Mouse (Mus musculus): ENCODE data around the gene Ccdc180. TPM values are rescaled to one million over a fixed set of nuclear protein-coding genes. Genes with fewer than 3 reads are reported as not detected.

Ccdc180 gene
- polyA plus RNA-seq, 1 experiment, result 0.42 TPM

DNA sequence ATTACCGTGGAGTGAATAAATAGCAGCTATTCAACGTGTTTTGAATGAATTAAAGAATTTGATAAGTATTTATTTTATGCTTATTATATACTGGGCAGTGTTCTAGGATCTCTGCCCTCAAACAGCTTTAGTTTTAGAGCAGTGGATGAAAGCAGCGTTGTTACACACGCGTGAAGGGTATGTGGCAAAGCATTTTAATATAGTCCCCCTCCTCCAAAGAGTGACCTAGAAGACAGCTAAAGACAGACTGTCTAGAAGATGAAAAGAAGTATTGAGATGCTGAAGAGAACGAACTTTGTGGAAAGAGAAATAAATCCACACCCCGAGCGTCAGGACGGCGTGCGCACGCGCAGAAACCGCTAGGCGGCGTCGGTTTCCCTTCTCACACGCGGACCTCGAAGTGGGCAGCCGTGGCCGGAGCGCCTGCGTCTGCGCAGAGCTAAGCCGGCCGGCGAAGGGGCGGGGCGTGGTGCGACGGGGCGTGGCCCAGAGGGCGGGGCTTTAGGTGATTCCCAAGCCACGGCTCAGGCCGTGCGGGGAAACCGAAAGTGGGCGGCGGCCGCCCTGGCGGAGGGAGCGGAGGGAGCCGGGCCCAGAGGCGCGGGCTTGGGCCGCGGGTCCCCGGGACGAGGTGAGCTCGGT lies 81.8 kb downstream of the Ccdc180 start:
- peak; percentile 36 for DNase-seq (ENCODE audit: low read depth)

DNA sequence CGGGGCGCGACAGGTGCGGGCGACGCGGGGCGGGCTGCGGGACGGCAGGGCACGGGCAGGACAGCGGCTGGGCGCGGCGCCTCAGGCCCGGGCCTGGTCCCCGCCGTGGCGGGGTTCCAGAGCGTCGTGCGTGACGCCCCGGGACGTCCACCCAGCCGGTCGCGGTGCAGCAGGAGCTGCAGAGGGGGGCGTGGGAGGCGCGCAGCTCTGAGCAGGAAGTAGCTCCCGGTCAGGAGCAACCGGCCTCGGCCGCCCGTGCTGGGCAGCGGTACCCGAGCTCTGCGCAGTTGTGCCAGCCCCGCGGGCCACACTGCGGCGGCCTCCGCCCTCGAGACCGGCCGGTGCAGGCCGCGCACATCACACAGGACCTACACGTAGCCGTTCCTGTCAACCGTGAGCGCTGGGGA lies 82.3 kb downstream of the Ccdc180 start:
- DNase-seq (ENCODE audit: low read depth), result no peak

DNA sequence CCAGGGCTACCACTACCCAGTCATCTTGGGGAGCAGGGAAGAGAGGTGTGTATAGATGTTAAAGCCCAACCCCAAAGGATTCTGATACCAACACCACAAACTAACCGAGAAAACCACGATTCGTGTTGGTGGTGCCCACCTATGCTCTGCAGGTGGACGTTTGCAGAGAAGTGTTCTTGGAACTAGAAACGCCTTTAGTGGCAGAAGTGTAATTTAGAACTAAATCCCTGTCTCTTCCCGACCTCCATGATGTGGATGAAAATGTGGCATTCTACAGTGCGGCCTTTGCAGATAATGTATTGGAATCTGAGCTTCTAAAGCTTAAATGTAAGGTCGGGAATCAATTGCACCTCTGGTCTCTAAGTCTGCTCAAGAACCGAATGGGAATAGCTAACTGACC lies 82.8 kb downstream of the Ccdc180 start:
- DNase-seq (ENCODE audit: low read depth), result no peak

DNA sequence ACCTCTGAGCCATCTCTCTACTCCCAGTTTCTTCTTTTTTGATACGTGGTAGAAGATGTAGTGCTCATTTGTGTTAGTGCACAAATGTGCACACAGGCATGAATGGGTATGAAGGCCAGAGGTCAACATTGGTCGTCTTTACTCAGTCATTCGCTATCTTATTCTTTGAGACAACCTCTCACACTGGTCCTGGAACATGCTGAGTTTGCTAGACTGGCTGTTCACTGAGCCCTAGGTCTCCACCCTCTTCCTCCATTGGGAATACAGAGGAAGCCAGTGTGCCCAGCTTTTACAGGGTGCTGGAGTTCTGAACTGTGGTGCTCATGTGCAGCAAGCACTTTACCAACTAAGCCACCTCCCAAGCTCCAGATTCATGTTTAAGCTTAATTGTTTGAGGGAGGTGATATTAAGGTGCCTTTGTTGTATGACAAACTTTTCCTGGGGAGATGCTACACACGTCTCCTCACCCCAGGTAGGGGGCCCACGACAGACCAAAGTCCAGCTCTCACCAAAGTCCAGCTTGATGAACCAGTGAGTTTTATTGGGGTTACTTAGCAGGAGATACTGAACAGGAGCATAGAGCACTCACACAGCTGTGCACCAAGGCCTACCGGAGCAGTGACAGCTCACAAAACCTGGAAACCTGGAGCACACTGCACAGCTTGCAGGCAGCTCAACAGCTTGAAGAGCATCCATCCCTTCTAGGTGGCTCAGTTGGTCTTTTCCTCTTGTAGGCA lies 87.0 kb downstream of the Ccdc180 start:
- no peak for DNase-seq (ENCODE audit: low read depth)

DNA sequence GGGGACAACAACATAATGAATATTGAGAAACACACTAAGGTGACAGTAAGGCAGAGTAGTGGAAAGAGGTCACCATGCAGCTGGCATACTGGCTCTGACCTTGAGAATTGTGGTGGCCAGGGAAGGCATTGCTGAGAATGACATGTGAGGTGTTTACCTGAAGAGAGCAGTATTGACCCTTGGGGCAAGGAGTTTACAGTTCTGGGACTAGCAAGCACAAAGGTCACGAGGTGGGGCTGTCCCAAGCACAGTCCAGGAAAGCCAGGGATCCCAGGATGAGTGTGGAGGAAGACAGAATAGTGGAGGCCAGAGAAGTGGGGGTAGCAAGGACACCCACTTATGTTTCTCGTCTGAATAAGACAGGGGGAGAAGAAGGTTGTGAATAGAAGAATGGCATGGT lies 89.8 kb downstream of the Ccdc180 start:
- no peak for DNase-seq (ENCODE audit: low read depth)

DNA sequence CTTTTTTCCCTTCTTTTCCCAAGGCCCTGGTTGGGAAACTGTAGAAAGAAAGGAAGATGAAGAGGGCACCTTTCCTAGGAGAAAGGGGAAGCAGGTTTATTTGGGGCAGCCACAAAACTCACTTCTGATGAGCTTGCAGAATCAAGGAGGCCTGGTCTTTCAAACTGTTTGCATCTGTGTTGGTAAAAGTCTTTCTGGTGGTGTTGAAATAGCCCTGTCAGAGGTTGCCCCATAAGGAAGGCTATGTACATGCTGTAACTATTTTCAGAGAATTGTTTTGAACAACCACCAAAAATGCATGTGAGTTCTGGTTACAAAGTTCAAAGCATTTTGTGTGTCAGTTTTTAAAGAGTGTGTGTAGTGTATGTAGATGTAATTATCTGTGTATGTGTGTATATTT lies 91.0 kb downstream of the Ccdc180 start:
- no peak for DNase-seq (ENCODE audit: low read depth)

DNA sequence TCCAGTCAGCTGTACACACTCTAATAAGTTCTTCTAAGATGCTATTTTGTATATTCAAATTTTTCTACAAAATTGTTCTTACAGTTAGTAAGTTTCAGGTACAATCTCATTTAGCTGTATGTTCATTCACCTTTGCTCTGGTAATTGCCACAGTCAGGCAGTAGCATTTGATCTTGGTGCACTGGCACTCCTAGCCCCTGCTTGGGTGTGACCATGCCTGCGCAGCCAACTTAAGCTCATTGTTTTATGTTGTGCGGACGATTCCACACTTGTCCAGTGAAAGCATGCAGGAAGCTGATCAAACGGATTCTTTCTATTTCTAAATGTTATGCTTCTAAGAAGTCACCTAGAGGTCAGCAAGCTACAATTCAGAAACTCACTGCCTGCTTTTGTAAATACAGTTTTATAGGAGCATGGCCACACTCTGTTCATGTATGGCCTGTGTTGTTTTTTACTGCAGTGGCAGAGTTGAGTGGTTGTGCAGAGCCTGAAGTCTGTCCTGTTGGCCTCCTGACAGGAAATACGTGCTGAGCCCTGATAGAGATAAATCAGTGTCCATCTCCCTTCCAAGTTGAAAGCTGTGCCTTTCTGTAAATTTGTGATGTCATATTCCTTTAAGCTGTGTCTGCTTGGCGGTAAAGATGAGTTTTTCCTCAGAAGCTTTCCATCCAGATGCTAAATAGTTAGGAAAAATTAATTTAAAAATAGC lies 100.5 kb downstream of the Ccdc180 start:
- no peak for DNase-seq (ENCODE audit: low read depth)

DNA sequence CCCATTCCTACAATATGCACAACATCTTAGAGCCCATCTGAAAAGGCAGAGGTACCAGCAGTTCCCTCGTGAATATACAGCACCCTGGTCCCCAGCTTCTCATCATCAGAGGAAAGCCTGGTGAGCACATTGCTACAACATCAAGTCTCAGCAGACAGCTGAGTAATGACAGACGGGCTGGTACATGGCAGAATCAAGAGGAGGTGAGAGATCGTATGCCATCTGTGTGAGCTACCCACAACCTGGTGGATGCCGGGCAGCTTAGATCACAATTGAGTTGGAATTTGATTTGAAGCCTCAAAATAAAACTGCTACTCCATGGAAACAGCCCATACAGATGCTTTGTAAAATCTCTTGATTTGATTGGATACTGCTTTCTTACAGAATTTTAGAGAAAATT lies 108.4 kb downstream of the Ccdc180 start:
- no peak for DNase-seq (ENCODE audit: low read depth)

Other genes starting within 250 kb of the Ccdc180 start
- gene Aldh1b1, start 91.3 kb upstream of the Ccdc180 start, polyA plus RNA-seq (2012; rRNA removed), result 1.1 and 1.6 TPM in 2 replicates
- 0.05 TPM in 1 of 2 replicates, not detected in the other for gene Igfbpl1, start 63.4 kb upstream of the Ccdc180 start, polyA plus RNA-seq (2012; rRNA removed)
- 0.31 and 0.46 TPM in 2 replicates for gene Stra6l, start 41.6 kb upstream of the Ccdc180 start, polyA plus RNA-seq (2012; rRNA removed)
- gene Tdrd7, start 75.0 kb downstream of the Ccdc180 start, polyA plus RNA-seq (2012; rRNA removed), result 21.9 and 28.9 TPM in 2 replicates
- 4.2 and 6.5 TPM in 2 replicates for gene Tmod1, start 148.6 kb downstream of the Ccdc180 start, polyA plus RNA-seq (2012; rRNA removed)
- gene Ncbp1, start 248.3 kb downstream of the Ccdc180 start, polyA plus RNA-seq (2012; rRNA removed), result 32.0 and 36.0 TPM in 2 replicates
- 30.7 and 37.3 TPM in 2 replicates for gene Tstd2, start 248.4 kb downstream of the Ccdc180 start, polyA plus RNA-seq (2012; rRNA removed)

All from gonadal fat pad, adult 2 months (tissue).